Mouse (Mus musculus) kidney, embryonic 15.5 days (tissue): ENCODE data around the gene Rpl13a. TPM values are rescaled to one million over a fixed set of nuclear protein-coding genes. Genes with fewer than 3 reads are reported as not detected.
"Not testable (repeated sequence)": the region's sequence is repeated elsewhere in the genome, so short reads cannot be mapped to it uniquely, and the experiment has no call there.

Source experiments
- ATAC-seq: fragments of 200-750 bp; cut with Nextera tagmentation; replicated peaks from 2 replicates; pipeline ENCODE4 v1.8.0; 2017; ENCODE audit warnings: moderate TSS enrichment; ENCODE audit not compliant: low FRiP score
- H3K27ac ChIP-seq: fragments of 300-500 bp; sonication (generic); 2 replicates; pipeline ENCODE4 v1.5.1; 2015; ENCODE audit warnings: mild to moderate bottlenecking, inconsistent platforms
- H3K27me3 ChIP-seq: fragments of 300-500 bp; sonication (generic); 2 replicates; pipeline ENCODE4 v1.6.1; 2015; ENCODE audit warnings: inconsistent platforms
- H3K36me3 ChIP-seq: fragments of 300-500 bp; sonication (generic); 2 replicates; pipeline ENCODE4 v1.6.1; 2015; ENCODE audit warnings: inconsistent platforms
- H3K4me1 ChIP-seq: fragments of 300-500 bp; sonication (generic); 2 replicates; pipeline ENCODE4 v1.6.1; 2015; ENCODE audit warnings: inconsistent platforms
- H3K4me2 ChIP-seq: fragments of 300-500 bp; sonication (generic); 2 replicates; pipeline ENCODE4 v1.6.1; 2015; ENCODE audit warnings: moderate library complexity, mild to moderate bottlenecking, inconsistent platforms
- H3K4me3 ChIP-seq: fragments of 300-500 bp; sonication (generic); replicated peaks from 2 replicates; pipeline ENCODE4 v1.5.1; 2015; ENCODE audit warnings: mild to moderate bottlenecking, inconsistent platforms
- H3K9ac ChIP-seq: fragments of 300-500 bp; sonication (generic); 2 replicates; pipeline ENCODE4 v1.6.1; 2015; ENCODE audit warnings: mild to moderate bottlenecking, inconsistent platforms
- H3K9me3 ChIP-seq: fragments of 300-500 bp; sonication (generic); replicated peaks from 2 replicates; pipeline ENCODE4 v1.6.1; 2016; ENCODE audit warnings: inconsistent platforms
- WGBS: fragments of 180-500 bp; shearing (Covaris S2); methylation state at CpG from one replicate; pipeline ENCODE4 v1.1.7; 2015; ENCODE audit warnings: mixed read lengths; 5-methylcytosine and 5-hydroxymethylcytosine counted together
- polyA plus RNA-seq: library from polyadenylated mRNA; unstranded; fragments of >200 nt; fragmentation: Nextera tagmentation; extraction: Ambion mirVana; gene quantifications from 2 replicates; pipeline ENCODE4 v1.2.1, GENCODE M21; 2015

The Rpl13a gene
- polyA plus RNA-seq, 1 experiment from 2014 or later: 1,248 TPM

DNA sequence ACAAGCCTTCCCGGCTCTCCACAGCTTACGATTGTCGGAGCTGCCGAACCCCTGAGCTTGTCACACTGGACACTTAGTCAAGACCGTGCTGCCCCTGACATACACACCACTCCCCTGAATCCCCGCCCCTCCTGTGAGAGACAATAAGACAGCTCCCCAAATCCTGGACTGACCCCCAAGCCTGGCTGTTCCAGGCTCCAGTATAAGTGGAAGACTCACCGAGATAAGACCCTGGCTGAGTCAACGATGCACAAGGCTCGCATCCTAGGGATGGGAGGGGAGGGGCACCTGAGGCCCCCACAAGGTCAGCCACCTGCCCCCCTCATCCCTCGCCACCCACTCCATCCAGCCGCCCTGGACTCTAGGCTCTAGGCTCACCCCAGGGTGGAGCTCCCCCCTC, 3.3 kb upstream of the Rpl13a start:
- 80% methylated on average over 11 of the region's 11 CpGs for WGBS
- Histone ChIP-seq H3K9ac (no peak overlapping the region), H3K27me3 (no peaks in the 10 kb centered on the region), H3K4me3 (no peak overlapping the region), H3K27ac (no peak overlapping the region), H3K36me3 (peaks cover 7% of the 10 kb centered on the region), H3K4me2 (no peak overlapping the region), H3K9me3 (no peaks in the 10 kb centered on the region), H3K4me1 (peaks cover 31% of the 10 kb centered on the region)
- no peak for ATAC-seq

DNA sequence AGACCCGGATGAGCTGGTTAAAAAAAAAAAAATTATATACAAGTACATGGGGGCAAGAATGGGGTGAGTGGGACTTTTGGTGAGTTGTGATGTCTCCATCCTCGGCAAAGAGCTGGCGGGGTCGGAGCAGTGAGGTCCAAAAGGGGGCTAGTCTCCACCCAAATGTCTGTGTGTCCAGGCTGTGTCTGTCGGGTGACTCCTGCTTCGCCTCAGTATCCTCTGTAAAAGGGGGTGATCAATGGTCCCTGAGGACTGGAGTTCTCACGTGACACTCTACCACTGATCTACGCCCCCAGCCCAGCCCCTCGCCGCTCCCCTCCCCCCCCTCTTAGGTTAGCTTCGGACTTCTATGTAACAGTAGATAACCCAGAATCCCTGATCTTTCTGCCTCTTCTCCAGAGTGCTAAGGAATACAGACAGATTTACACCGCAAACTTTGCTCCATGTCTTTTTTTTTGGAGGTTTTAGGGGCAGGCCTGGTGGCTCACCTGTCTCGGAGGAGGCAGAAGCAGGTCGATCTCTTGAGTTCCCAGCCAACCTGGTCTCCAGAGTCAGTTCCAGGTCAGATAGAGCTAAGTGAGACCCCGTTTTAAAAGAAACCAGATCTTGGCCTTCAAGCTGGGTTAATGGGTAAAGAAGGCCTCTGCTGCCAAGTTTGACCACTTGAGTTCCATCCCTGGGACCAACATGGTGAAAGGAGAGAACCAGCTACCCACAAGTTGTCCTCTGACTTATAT, 1.4 kb upstream of the Rpl13a start:
- no peak for ATAC-seq
- Histone ChIP-seq H3K9ac (no peak overlapping the region), H3K27ac (peak overlapping the region; percentile 94), H3K9me3 (no peaks in the 10 kb centered on the region), H3K36me3 (peaks cover 26% of the 10 kb centered on the region), H3K27me3 (no peaks in the 10 kb centered on the region), H3K4me2 (peak overlapping the region; percentile 63), H3K4me3 (peak overlapping the region; percentile 90), H3K4me1 (peaks cover 40% of the 10 kb centered on the region)
- WGBS: 55% methylated on average over 15 of the region's 15 CpGs

DNA sequence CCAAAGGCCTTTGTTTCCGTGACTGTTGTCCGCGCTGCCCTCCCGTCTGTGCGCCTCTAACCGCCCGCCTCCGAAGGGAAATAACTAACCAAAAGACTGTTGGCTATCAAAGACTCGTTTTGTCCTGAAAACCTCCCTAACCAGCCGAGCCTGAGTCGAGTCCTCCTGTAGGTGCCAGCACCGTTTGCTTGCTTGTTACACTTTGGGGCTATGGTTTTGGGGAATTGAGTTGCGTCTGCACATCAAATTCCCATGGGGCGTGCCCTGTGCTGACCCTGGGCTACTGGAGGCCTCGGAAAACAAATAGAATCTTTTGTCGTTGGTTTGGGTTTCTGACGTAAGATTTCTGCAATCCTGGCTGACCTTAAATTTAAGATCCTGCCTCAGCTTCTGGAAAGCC, 757 bp upstream of the Rpl13a start:
- H3K27me3 ChIP-seq: no peaks in the 10 kb centered on the region
- H3K27ac ChIP-seq: peak overlapping the region; percentile 94
- H3K4me1 ChIP-seq: peaks cover 41% of the 10 kb centered on the region
- ATAC-seq: no peak
- peak overlapping the region; percentile 90 for H3K4me3 ChIP-seq
- H3K4me2 ChIP-seq: peak overlapping the region; percentile 63
- peaks cover 29% of the 10 kb centered on the region for H3K36me3 ChIP-seq
- WGBS: under 1% methylated on average over 17 of the region's 17 CpGs
- H3K9me3 ChIP-seq: no peaks in the 10 kb centered on the region
- H3K9ac ChIP-seq: peak overlapping the region; percentile 59

DNA sequence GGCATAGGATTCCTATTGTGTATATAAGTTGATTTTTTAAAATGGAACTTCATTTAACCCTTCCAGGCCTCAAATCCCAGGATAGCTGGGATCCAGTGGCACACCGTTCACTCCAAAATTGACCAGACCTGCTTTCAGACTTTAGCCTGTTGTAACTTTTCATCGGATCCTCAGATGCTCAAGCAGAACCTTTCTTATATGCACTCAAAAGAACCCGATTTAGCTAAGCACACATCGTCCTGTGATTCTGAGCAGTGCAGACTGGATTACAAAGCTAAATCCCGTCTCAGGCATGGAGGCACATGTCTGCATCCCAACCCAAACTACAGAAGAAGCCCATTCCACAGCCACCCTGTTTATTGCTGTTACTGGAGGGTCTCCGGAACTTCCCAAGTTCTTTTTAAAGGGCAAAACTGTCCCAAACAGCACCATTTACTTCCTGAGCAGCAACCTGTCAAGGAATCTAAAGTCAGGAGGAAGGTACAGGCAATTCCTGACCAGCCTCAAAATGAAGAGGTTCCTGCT, 799 bp downstream of the Rpl13a start:
- H3K27me3 ChIP-seq: no peaks in the 10 kb centered on the region
- peak overlapping the region; percentile 94 for H3K27ac ChIP-seq
- H3K9ac ChIP-seq: peak overlapping the region; percentile 99
- peaks cover 34% of the 10 kb centered on the region for H3K36me3 ChIP-seq
- H3K4me3 ChIP-seq: peak overlapping the region; percentile 90
- H3K4me1 ChIP-seq: peaks cover 45% of the 10 kb centered on the region
- no peaks in the 10 kb centered on the region for H3K9me3 ChIP-seq
- peak overlapping the region; percentile 69 for H3K4me2 ChIP-seq
- no peak for ATAC-seq
- 2% methylated on average over 6 of the region's 6 CpGs for WGBS

DNA sequence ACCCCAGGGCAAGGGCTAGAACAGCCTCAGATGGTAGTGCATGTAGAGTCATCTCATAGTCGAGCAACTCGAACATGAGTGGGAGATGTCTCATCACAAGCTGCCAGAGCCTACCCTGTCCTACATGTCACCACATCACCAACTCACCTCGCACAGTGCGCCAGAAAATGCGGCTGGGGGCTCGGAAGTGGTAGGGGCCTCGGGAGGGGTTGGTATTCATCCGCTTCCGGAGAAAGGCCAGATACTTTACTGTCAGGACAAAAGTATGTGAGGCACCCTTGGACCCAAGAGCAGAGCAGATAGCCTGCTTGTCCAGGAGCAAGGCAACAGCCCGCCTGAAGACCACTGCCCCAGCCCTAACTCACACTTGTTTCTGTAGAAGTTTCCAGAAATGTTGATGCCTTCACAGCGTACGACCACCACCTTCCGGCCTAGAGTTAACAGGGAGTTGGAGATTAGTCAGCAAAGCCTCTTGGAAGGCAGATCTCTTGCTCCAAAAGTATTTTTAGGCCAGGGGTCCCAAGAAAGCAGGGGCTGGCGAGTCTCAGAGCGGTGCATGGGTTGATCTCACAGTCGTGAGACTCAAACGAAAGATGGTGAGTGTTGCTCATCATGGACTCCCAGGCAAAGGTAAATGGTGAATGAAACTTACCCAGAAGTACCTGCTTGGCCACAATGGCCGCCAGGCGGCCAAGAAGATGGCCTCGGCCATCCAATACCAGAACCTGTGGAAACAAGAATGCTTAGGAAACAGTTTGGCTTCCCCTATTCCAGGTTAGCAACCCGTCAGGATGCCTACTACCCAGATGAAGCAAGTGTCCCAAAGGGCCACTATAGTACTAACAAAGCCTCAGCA, 1.5 kb downstream of the Rpl13a start:
- Histone ChIP-seq H3K27ac (peak overlapping the region; percentile 94), H3K27me3 (no peaks in the 10 kb centered on the region), H3K4me2 (peak overlapping the region; percentile 69), H3K4me3 (peak overlapping the region; percentile 90), H3K9ac (peak overlapping the region; percentile 99), H3K36me3 (peaks cover 40% of the 10 kb centered on the region), H3K9me3 (no peaks in the 10 kb centered on the region), H3K4me1 (peaks cover 52% of the 10 kb centered on the region)
- ATAC-seq: no peak
- 33% methylated on average over 21 of the region's 21 CpGs for WGBS

DNA sequence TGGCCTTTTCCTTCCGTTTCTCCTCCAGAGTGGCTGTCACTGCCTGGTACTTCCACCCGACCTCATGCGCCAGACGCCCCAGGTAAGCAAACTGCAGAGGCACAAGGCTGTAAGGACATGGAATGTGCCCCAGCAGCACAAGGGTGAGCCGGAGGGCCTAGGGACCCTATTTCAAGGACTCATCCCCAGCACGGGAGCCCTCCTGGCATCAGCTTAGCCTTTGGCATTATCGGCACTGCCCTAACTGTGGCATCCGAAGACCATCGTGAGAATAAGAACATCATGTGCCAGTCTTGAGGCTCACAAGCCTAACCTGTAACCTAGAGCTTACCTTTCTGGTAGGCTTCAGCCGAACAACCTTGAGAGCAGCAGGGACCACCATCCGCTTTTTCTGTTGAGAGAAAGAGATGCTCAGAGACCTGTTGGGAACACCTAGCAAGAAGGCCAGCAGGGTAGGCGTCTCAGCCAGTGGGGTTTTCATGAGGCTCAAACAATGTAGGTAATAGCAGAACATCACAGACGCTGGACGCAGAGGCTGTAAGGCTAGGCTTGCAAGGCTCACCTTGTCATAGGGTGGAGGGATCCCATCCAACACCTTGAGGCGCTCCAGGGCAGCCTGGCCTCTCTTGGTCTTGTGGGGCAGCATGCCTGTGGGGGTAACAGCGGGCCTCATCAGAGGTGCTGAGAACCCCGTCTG, 2.3 kb downstream of the Rpl13a start:
- peak overlapping the region; percentile 90 for H3K4me3 ChIP-seq
- peaks cover 60% of the 10 kb centered on the region for H3K4me1 ChIP-seq
- H3K27ac ChIP-seq: peak overlapping the region; percentile 94
- H3K4me2 ChIP-seq: peak overlapping the region; percentile 69
- ATAC-seq: no peak
- peaks cover 48% of the 10 kb centered on the region for H3K36me3 ChIP-seq
- 69% methylated on average over 17 of the region's 17 CpGs for WGBS
- peak overlapping the region; percentile 99 for H3K9ac ChIP-seq
- no peaks in the 10 kb centered on the region for H3K27me3 ChIP-seq
- H3K9me3 ChIP-seq: no peaks in the 10 kb centered on the region

DNA sequence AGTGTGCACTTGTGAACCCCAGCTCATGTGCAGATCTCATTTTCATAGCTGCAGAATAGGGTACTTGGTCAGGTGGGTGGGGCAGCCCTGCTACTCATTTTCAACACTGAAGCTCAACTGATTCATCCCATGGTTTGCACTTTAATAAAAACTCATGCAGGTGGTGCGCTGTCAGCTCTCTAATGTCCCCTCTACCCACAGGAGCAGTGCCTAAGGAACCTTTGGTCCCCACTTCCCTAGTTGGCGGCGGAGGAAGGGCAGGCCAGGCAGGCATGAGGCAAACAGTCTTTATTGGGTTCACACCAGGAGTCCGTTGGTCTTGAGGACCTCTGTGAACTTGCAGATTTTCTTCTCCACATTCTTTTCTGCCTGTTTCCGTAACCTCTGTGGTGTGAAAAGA, 2.9 kb downstream of the Rpl13a start:
- H3K9ac ChIP-seq, H3K27me3 ChIP-seq, H3K9me3 ChIP-seq, ATAC-seq: not testable (repeated sequence)
- Histone ChIP-seq H3K36me3 (peaks cover 55% of the 10 kb centered on the region), H3K4me1 (peaks cover 62% of the 10 kb centered on the region), H3K27ac (peak overlapping the region; percentile 94), H3K4me2 (peak overlapping the region; percentile 69), H3K4me3 (peak overlapping the region; percentile 90)
- 68% methylated on average over 5 of the region's 5 CpGs for WGBS

DNA sequence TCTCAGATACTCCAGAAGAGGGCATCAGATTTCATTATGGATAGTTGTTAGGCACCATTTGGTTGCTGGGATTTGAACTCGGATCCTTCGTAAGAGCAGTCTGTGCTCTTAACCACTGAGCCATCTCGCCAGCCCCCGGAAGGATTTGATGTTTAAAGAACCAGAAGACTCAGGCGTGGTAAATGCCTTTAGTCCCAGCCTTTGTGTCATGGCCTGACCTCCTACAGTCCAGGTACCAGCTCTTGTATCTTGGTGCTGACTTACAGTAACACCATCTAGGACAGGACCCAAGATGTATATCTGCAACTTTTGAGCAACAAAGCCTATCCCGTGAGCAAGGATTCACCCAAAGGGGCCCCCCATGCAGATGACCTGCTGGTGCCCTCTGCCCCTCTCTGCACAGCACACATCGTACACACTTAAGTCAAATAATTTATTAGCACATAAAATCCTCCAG, 3.4 kb downstream of the Rpl13a start:
- H3K27ac ChIP-seq: peak overlapping the region; percentile 94
- no peaks in the 10 kb centered on the region for H3K27me3 ChIP-seq
- WGBS: 16% methylated on average over 7 of the region's 7 CpGs
- H3K9ac ChIP-seq: 0 out of 2 replicates have a peak overlapping the region, but pooled peaks have one; percentile 3
- peaks cover 62% of the 10 kb centered on the region for H3K4me1 ChIP-seq
- peak overlapping the region; percentile 90 for H3K4me3 ChIP-seq
- H3K36me3 ChIP-seq: peaks cover 59% of the 10 kb centered on the region
- no peaks in the 10 kb centered on the region for H3K9me3 ChIP-seq
- peak overlapping the region; percentile 69 for H3K4me2 ChIP-seq
- no peak for ATAC-seq

DNA sequence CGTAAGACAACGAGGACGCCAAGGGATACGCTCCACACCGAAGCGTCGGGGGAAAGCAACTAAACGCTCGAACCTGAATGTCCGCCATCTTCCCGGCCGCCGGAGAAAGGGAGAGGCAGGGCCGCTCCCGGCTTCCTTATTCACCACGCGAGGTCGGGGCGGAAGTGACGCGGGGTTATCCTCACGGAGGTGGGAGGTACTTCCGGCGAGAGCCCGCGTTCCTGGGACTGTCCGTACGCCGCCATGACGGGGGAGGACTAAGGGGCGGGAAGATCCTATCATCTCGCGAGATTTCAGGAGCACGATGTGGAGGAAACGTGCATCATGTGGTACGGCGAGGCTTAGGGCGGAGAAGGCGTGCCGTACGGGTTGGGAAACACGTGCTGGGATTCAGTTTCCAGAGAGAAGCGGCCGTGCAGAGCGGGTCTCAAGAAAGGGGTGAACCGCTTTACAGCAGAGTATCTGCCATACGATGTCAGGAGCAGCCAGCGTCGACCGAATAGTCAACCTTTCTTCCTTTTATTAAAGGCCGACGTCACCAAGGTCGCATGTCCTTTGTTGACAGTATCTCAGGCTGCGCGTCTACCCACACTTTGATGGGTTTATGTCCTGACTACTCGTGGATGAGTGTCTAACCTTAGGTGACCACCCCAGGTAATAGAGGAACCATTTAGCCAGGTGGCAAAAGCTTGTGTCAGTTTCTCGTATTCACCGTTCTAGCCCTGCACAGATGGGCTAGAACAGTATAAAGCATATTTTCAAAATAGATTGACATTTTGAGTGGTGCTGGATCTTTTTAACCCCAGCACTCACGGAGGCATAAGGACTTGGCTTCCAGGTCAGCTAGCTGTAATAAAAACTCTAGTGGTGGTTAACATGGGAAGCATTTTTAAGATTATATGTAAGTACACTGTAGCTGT, 4.1 kb downstream of the Rpl13a start, which contains the start of gene Rps11:
Rps11 (minus strand) TSS at position 216 of the 920 bp plus-strand sequence.
- Histone ChIP-seq H3K27me3 (no peaks in the 10 kb centered on the region), H3K4me1 (peaks cover 58% of the 10 kb centered on the region), H3K36me3 (peaks cover 66% of the 10 kb centered on the region), H3K9me3 (no peaks in the 10 kb centered on the region), H3K27ac (peak within 1 kb of the TSS; percentile 94), H3K4me3 (peak within 1 kb of the TSS; percentile 90), H3K9ac (peak within 1 kb of the TSS; percentile 98), H3K4me2 (peak within 1 kb of the TSS; percentile 69)
- under 1% methylated on average over 59 of the region's 59 CpGs for WGBS
- peak; percentile 84 for ATAC-seq

DNA sequence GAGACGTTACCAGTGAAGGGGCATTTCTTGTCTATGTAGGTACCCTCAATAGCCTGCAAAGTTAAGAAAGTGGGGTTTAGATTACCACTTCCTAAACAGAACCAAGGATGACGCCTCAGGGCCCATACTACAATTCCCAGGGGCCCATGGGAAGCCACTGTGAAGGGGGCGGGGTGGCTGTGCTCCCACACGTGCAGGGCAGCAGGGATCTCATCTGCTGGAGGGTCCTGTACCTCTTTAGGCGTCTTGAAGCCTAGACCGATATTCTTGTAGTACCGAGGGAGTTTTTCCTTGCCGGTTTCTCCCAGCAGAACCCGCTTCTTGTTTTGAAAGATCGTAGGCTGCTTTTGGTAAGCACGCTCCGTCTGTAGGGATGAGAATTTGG, 5.4 kb downstream of the Rpl13a start:
- H3K9me3 ChIP-seq: no peaks in the 10 kb centered on the region
- H3K4me3 ChIP-seq: peak overlapping the region; percentile 90
- no peak for ATAC-seq
- H3K4me2 ChIP-seq: peak overlapping the region; percentile 64
- peaks cover 53% of the 10 kb centered on the region for H3K4me1 ChIP-seq
- H3K27ac ChIP-seq: peak overlapping the region; percentile 94
- H3K27me3 ChIP-seq: no peaks in the 10 kb centered on the region
- peaks cover 75% of the 10 kb centered on the region for H3K36me3 ChIP-seq
- H3K9ac ChIP-seq: peak overlapping the region; percentile 98
- WGBS: 16% methylated on average over 12 of the region's 12 CpGs
